Mouse (Mus musculus) 416B (cell line): ENCODE measurements at regions not wholly inside any gene's neighbourhood (a gene's known extent, or its start where the extent isn't known, plus 50 kb on each side); places are given as distances from the start of the nearest gene placed in this dataset.

Source experiments
- DNase-seq: peaks from one replicate; pipeline ENCODE4 v3.0.0; 2011; ENCODE audit warnings: low read depth

- peak; percentile 4 for DNase-seq
Measured at GRCm38 (mm10) chrX:56276348-56276747, 63.7 kb upstream of the Gm773 start.

GRCm38 (mm10) chrX:56274170-56274569 lies 61.5 kb upstream of the Gm773 start:
- peak; percentile 45 for DNase-seq

GRCm38 (mm10) chrX:56269706-56270105 lies 57.0 kb upstream of the Gm773 start:
- DNase-seq, result no peak
